Mouse (Mus musculus) neutrophil, adult 5-6 weeks (primary cell): ENCODE measurements around the gene Slc15a2. TPM values are rescaled to one million over a fixed set of nuclear protein-coding genes. Genes with fewer than 3 reads are reported as not detected.

Experiments
- ATAC-seq: fragments of 151-379, 151-347 bp; 2 replicates; pipeline ENCODE4 v1.8.0; 2017; ENCODE audit warnings: mild to moderate bottlenecking, moderate TSS enrichment; ENCODE audit not compliant: insufficient number of reproducible peaks, poor library complexity, low FRiP score, severe bottlenecking; ENCODE audit errors: extremely low read depth
- total RNA-seq: library from RNA; stranded (forward); fragments of 200-1000 nt; gene quantifications from 2 replicates; pipeline ENCODE4 v1.2.3, GENCODE M21; 2017

The Slc15a2 gene
- total RNA-seq, 1 experiment from 2014 or later = 75.4 TPM

GRCm38 (mm10) chr16:36771244-36771643 lies 13.5 kb downstream of the Slc15a2 start:
- no peak for ATAC-seq

GRCm38 (mm10) chr16:36770830-36771229 lies 13.9 kb downstream of the Slc15a2 start:
- no peak for ATAC-seq

GRCm38 (mm10) chr16:36770191-36770771 lies 14.5 kb downstream of the Slc15a2 start:
- ATAC-seq = peak; percentile 46; the same call in 1 of the 2 replicates

- no peak for ATAC-seq
These were observed 32.8 kb downstream of the Slc15a2 start for GRCm38 (mm10) chr16:36751979-36752378.

DNA sequence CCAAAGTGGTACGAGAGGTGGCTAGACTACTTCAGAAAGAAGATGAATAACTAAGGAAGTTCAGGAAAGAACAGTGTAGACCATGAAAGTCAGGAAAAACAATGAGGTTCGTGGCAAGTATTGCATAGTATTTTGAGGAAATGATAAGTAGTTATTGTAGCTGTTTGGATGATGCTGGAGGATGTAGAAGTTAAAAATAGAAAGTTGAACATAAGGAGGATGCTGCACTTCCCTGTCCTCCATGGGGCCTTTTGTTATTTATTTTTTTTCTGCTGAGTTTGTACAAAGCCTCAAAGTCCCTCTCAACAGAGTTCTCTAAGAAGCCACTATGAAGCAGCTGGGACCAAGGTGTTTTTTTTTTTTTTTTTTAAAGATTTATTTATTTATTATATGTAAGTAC lies 37.0 kb downstream of the Slc15a2 start:
- ATAC-seq = no peak

DNA sequence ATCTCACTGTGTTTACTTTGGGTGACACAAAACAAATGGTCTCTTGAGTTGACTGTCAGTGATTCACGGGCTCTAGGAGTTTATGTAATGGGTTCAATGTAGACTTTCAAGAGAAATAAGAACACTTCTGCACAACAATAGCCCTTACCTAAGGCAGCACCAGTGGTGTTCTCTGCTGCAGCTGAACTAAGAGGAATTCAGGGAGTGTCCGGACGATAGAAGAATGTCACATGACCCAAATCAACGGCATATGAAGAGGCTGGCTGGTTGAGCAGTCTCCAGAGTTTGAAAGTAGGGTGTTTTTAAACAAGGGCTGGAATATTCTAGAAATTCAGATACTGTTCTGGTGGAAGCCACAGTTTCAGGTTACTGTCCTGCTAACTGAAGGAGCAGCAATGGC lies 37.7 kb downstream of the Slc15a2 start:
- no peak for ATAC-seq

- no peak for ATAC-seq
These were observed 41.2 kb downstream of the Slc15a2 start for GRCm38 (mm10) chr16:36743580-36743979.

GRCm38 (mm10) chr16:36739404-36739930 lies 45.3 kb downstream of the Slc15a2 start:
- ATAC-seq = no peak

DNA sequence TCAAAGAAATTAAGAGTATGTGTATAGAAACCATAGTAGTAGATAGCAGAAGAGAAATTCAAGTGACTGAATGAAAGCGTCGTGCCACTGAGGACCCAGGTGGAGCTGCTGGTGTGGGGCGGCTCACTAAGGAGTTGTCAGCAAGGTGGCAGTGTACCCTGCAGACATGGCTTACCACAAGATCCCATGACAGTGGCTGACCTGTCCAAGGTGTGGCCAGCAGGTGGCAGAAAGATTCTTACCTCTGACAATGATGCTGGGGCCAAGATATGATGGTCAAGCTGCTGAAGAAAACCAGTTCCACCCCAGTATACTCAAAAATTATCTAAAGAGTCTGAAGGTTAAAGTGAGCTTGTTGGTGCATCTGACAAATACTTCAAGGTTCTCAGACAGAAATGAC lies 49.3 kb downstream of the Slc15a2 start:
- no peak for ATAC-seq

DNA sequence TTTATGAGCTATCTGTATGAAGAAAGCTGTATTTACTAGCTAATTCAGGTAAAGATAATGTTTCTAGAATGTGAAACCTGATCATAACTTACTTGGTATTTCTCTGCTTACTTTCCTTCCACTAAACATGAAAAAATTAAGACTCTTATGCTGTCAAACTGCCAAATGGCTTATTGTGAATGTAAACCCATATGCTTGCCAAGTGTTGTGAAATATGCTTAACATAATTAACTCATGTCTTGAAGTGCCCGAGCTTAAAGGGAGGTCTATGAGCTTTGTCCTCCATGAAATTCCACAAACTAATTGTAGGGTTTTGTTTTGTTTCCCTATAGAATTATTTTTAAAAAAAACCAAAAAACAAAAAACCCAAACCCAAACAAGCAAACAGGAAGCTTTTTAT lies 50.9 kb downstream of the Slc15a2 start:
- ATAC-seq = no peak

DNA sequence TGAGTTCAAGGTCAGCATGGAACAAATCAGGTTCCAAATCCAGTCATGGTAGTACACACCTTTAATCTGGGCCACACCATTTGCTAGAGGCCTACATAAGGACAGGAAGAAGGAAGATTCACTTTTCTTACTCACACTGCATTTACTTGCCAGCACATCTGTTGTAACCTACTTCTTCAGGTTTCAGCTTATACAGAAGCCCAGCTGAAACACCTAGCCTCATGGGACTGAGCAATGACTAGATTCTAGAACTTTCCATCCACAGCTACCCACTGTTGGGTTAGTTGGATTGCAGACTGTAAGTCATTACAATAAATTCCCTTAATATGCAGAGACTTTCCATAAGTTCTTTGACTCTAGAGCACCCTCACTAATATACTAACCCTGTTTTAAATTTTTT lies 52.2 kb downstream of the Slc15a2 start:
- no peak for ATAC-seq

- ATAC-seq = peak; percentile 44; the same call in 1 of the 2 replicates
These were observed 55.8 kb downstream of the Slc15a2 start for GRCm38 (mm10) chr16:36728959-36729358.

DNA sequence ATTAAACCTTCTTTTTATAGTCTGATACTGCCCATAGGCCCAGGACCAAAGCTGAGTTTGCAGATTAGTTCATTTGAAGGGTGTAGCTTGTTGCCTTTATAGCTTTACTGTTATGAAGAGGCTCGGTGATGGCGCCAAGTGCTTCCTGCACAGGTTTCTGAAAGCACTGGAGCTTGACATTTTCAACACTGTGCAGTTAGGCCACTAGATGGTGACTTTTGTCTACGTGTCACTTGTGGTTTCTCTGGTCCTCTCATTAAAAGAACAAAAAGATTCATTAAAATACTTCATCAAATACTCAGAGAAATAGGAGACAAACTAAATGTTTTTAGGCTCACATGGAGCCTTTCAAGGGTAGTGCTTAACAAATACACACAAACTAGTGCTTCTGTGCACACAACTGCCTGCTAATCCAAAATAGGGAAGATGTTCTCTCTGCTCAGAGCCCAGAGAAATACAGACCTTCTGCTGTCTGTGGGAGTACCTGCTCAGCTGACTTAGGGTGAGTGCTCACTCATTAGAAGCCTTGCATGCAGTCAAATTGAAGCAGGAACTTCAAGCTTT lies 60.8 kb downstream of the Slc15a2 start:
- ATAC-seq = peak; percentile 69; the same call in 1 of the 2 replicates

GRCm38 (mm10) chr16:36722739-36723138 lies 62.0 kb downstream of the Slc15a2 start:
- no peak for ATAC-seq

- peak; percentile 57 for ATAC-seq
These were observed 64.3 kb downstream of the Slc15a2 start for GRCm38 (mm10) chr16:36720194-36721055.

GRCm38 (mm10) chr16:36718637-36719036 lies 66.1 kb downstream of the Slc15a2 start:
- ATAC-seq = no peak

DNA sequence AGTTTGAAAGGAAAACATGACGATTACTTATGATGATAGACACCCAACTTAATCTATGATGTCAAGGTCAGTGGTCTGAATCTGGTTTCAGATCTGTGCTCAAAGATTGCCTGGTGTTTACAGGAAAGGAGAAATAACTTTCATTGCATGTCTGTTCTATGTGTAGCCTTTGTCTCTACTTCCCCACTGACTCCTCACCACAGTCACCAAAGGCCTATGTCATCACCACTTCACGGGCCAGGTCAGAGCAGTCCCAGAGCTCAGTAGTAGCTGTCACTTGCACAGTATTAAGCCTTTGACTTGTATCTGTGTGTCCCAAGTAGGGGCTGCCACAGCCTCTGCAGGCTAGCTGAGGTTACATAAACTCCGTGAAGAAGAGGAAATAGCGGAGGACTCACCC lies 67.3 kb downstream of the Slc15a2 start:
- ATAC-seq = peak; percentile 73

DNA sequence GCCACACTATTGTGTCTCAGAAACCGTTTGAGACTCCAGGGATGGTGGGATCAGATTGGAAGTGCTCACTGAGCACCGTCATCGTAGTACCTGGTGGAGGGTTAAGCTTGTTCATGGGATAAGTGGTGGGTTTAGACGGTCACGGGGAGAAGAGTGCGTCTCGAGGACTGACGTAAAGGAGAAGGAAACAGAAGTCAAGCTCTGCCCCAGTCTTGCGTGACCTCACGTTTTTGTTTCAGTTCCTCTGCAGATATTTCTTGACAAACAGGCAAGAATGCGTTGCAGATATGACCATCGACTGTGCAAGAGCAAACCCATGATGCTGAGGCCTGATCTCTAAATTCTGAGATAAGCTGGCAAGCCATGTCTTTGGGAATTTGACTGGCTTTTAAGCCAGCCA lies 73.0 kb downstream of the Slc15a2 start:
- ATAC-seq = peak; percentile 87

GRCm38 (mm10) chr16:36710794-36711193 lies 74.0 kb downstream of the Slc15a2 start:
- no peak for ATAC-seq

DNA sequence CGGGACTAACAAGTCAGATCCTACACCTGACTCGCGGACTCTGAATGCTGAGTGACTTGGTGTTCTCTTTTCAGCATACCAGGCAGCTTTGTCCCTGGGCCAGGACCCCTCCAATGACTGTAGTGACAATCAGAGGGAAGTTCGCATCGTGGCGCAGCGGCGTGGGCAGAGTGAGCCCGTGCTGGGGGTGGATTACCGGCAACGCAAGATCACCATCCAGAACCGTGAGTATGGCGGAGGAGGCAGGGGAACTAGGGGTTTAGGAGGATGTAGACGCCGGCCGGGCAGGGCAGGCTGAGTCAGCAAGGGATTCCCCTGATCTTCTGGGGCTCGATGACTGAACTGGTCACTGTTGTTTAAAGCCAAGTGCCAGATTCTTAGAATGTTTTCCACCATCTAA lies 75.4 kb downstream of the Slc15a2 start:
- ATAC-seq = peak; percentile 49
